Mouse (Mus musculus) lung, embryonic 16.5 days (tissue): ENCODE data around the gene Nid1. TPM values are rescaled to one million over a fixed set of nuclear protein-coding genes. Genes with fewer than 3 reads are reported as not detected.
A peak's percentile ranks its signal among the peaks of the same experiment; 100 is the strongest.

ENCODE experiments used
- ATAC-seq: fragments of 200-750 bp; cut with Nextera tagmentation; 2 replicates; pipeline ENCODE4 v1.8.0; 2017; ENCODE audit warnings: low read depth, mild to moderate bottlenecking, moderate library complexity
- H3K27ac ChIP-seq: fragments of 300-500 bp; sonication (generic); 2 replicates; pipeline ENCODE4 v1.5.1; 2014; ENCODE audit warnings: mild to moderate bottlenecking, control low read depth, low read length
- H3K27me3 ChIP-seq: fragments of 300-500 bp; sonication (generic); 2 replicates; pipeline ENCODE4 v1.6.1; 2014; ENCODE audit warnings: low read depth, low read length, mixed read lengths; ENCODE audit not compliant: control insufficient read depth, insufficient read depth
- H3K36me3 ChIP-seq: fragments of 300-500 bp; sonication (generic); 2 replicates; pipeline ENCODE4 v1.6.1; 2014; ENCODE audit warnings: low read length; ENCODE audit not compliant: control insufficient read depth, insufficient read depth
- H3K4me1 ChIP-seq: fragments of 300-500 bp; sonication (generic); replicated peaks from 2 replicates; pipeline ENCODE4 v1.6.1; 2014; ENCODE audit warnings: low read length, mixed read lengths; ENCODE audit not compliant: control insufficient read depth, insufficient read depth
- H3K4me2 ChIP-seq: fragments of 300-500 bp; sonication (generic); 2 replicates; pipeline ENCODE4 v1.6.1; 2014; ENCODE audit warnings: low read depth, low read length, control low read depth
- H3K4me3 ChIP-seq: fragments of 300-500 bp; sonication (generic); 2 replicates; pipeline ENCODE4 v1.5.1; 2014; ENCODE audit warnings: mild to moderate bottlenecking, low read length, control low read depth
- H3K9ac ChIP-seq: fragments of 300-500 bp; sonication (generic); 2 replicates; pipeline ENCODE4 v1.6.1; 2014; ENCODE audit warnings: low read length, control low read depth
- H3K9me3 ChIP-seq: fragments of 300-500 bp; sonication (generic); 2 replicates; pipeline ENCODE4 v1.6.1; 2016; ENCODE audit warnings: low read length; ENCODE audit not compliant: control insufficient read depth
- WGBS: fragments of 180-500 bp; shearing (Covaris S2); extraction: QIAGEN DNeasy Blood & Tissue Kit; methylation state at CpG from one replicate; pipeline ENCODE4 v1.1.7; 2014; 5-methylcytosine and 5-hydroxymethylcytosine counted together
- polyA plus RNA-seq: library from polyadenylated mRNA; unstranded; fragments of >200 nt; fragmentation: Nextera tagmentation; extraction: Ambion mirVana; gene quantifications from 2 replicates; pipeline ENCODE4 v1.2.1, GENCODE M21; 2015

Gene Nid1
- polyA plus RNA-seq, 1 experiment from 2014 or later: 167 TPM

GRCm38 (mm10) chr13:13523625-13524584 lies 86.6 kb downstream of the Nid1 start:
- Histone ChIP-seq H3K27ac (no peak overlapping the region), H3K4me1 (no peaks in the 10 kb centered on the region), H3K27me3 (no peaks in the 10 kb centered on the region), H3K9me3 (no peaks in the 10 kb centered on the region), H3K36me3 (no peaks in the 10 kb centered on the region), H3K9ac (no peak overlapping the region), H3K4me3 (no peak overlapping the region), H3K4me2 (no peak overlapping the region)
- WGBS: 77% methylated on average over 9 of the region's 9 CpGs
- ATAC-seq: peak; percentile 47

GRCm38 (mm10) chr13:13525205-13525604 lies 87.9 kb downstream of the Nid1 start:
- Histone ChIP-seq H3K4me2 (no peak overlapping the region), H3K9ac (no peak overlapping the region), H3K27ac (no peak overlapping the region), H3K27me3 (no peaks in the 10 kb centered on the region), H3K4me1 (no peaks in the 10 kb centered on the region), H3K4me3 (no peak overlapping the region), H3K36me3 (no peaks in the 10 kb centered on the region), H3K9me3 (no peaks in the 10 kb centered on the region)
- ATAC-seq: no peak
- 76% methylated on average over 2 of the region's 2 CpGs for WGBS

- Histone ChIP-seq H3K4me1 (no peaks in the 10 kb centered on the region), H3K27me3 (no peaks in the 10 kb centered on the region), H3K4me3 (no peak overlapping the region), H3K36me3 (no peaks in the 10 kb centered on the region), H3K4me2 (no peak overlapping the region), H3K9ac (no peak overlapping the region), H3K27ac (no peak overlapping the region), H3K9me3 (no peaks in the 10 kb centered on the region)
- ATAC-seq: no peak
- 77% methylated on average over 5 of the region's 5 CpGs for WGBS
Measured at GRCm38 (mm10) chr13:13525877-13526276, 88.5 kb downstream of the Nid1 start.

GRCm38 (mm10) chr13:13529115-13529542 lies 91.8 kb downstream of the Nid1 start:
- H3K27me3 ChIP-seq: no peaks in the 10 kb centered on the region
- no peak overlapping the region for H3K4me3 ChIP-seq
- no peaks in the 10 kb centered on the region for H3K9me3 ChIP-seq
- no peak overlapping the region for H3K27ac ChIP-seq
- H3K36me3 ChIP-seq: no peaks in the 10 kb centered on the region
- ATAC-seq: 0 out of 2 replicates have a peak, but pooled peaks have one; percentile 38
- H3K9ac ChIP-seq: no peak overlapping the region
- no peaks in the 10 kb centered on the region for H3K4me1 ChIP-seq
- WGBS: 41% methylated on average over 11 of the region's 11 CpGs
- no peak overlapping the region for H3K4me2 ChIP-seq

GRCm38 (mm10) chr13:13530913-13531312 lies 93.6 kb downstream of the Nid1 start:
- no peak overlapping the region for H3K4me3 ChIP-seq
- H3K4me2 ChIP-seq: no peak overlapping the region
- H3K27ac ChIP-seq: no peak overlapping the region
- H3K27me3 ChIP-seq: no peaks in the 10 kb centered on the region
- no peaks in the 10 kb centered on the region for H3K9me3 ChIP-seq
- H3K36me3 ChIP-seq: no peaks in the 10 kb centered on the region
- WGBS: 81% methylated on average over 4 of the region's 4 CpGs
- H3K4me1 ChIP-seq: no peaks in the 10 kb centered on the region
- no peak overlapping the region for H3K9ac ChIP-seq
- no peak for ATAC-seq

- H3K36me3 ChIP-seq: no peaks in the 10 kb centered on the region
- H3K9ac ChIP-seq: no peak overlapping the region
- H3K4me3 ChIP-seq: no peak overlapping the region
- no peak overlapping the region for H3K4me2 ChIP-seq
- no peak for ATAC-seq
- H3K9me3 ChIP-seq: no peaks in the 10 kb centered on the region
- 86% methylated on average over 7 of the region's 7 CpGs for WGBS
- no peak overlapping the region for H3K27ac ChIP-seq
- no peaks in the 10 kb centered on the region for H3K27me3 ChIP-seq
- H3K4me1 ChIP-seq: no peaks in the 10 kb centered on the region
Measured at GRCm38 (mm10) chr13:13531923-13532322, 94.6 kb downstream of the Nid1 start.

- 74% methylated on average over 2 of the region's 2 CpGs for WGBS
- Histone ChIP-seq H3K9ac (no peak overlapping the region), H3K9me3 (no peaks in the 10 kb centered on the region), H3K36me3 (no peaks in the 10 kb centered on the region), H3K27ac (no peak overlapping the region), H3K4me2 (no peak overlapping the region), H3K4me1 (peaks cover 7% of the 10 kb centered on the region), H3K27me3 (no peaks in the 10 kb centered on the region), H3K4me3 (no peak overlapping the region)
- no peak for ATAC-seq
Measured at GRCm38 (mm10) chr13:13536555-13536954, 99.2 kb downstream of the Nid1 start.

- Histone ChIP-seq H3K4me3 (no peak overlapping the region), H3K4me1 (peaks cover 7% of the 10 kb centered on the region), H3K9ac (no peak overlapping the region), H3K4me2 (no peak overlapping the region), H3K9me3 (no peaks in the 10 kb centered on the region), H3K27ac (no peak overlapping the region), H3K27me3 (no peaks in the 10 kb centered on the region), H3K36me3 (no peaks in the 10 kb centered on the region)
- no peak for ATAC-seq
- WGBS: 60% methylated on average over 2 of the region's 2 CpGs
Measured at GRCm38 (mm10) chr13:13537272-13538015, 100.1 kb downstream of the Nid1 start.

- H3K27me3 ChIP-seq: no peaks in the 10 kb centered on the region
- H3K27ac ChIP-seq: peak overlapping the region; percentile 69
Measured at GRCm38 (mm10) chr13:13538585-13539300, 101.4 kb downstream of the Nid1 start.

More at GRCm38 (mm10) chr13:13538585-13539300, 101.4 kb downstream of the Nid1 start:
- H3K4me2 ChIP-seq: no peak overlapping the region
- H3K9ac ChIP-seq: 0 out of 2 replicates have a peak overlapping the region, but pooled peaks have one; percentile 3
- peak; percentile 94 for ATAC-seq
- peaks cover 7% of the 10 kb centered on the region for H3K4me1 ChIP-seq
- no peaks in the 10 kb centered on the region for H3K36me3 ChIP-seq
- 13% methylated on average over 4 of the region's 4 CpGs for WGBS
- H3K4me3 ChIP-seq: no peak overlapping the region
- H3K9me3 ChIP-seq: no peaks in the 10 kb centered on the region
